Mouse (Mus musculus): ENCODE measurements around the gene Carm1. TPM values are rescaled to one million over a fixed set of nuclear protein-coding genes. Genes with fewer than 3 reads are reported as not detected.

Carm1 gene
- polyA plus RNA-seq, 1 experiment from 2014 or later = 22.8 TPM

MicroRNAs within 50 kb of the gene (microRNA counts, 519-probe panel; counts per million panel counts)
- not detected for microRNA mmu-miR-1946b

Small RNA genes within 50 kb of the gene (microRNA-seq; reads per million reads assigned to microRNA genes)
- not detected for gene Mir1946b

Other genes starting within 250 kb of the Carm1 start
- 0.91 and 1.4 TPM in 2 replicates for gene Ap1m2, start 234.6 kb upstream of the Carm1 start, polyA plus RNA-seq (2014; fragmentation: Nextera tagmentation; extraction: Ambion mirVana)
- 52.0 and 61.0 TPM in 2 replicates for gene Slc44a2, start 226.2 kb upstream of the Carm1 start, polyA plus RNA-seq (2014; fragmentation: Nextera tagmentation; extraction: Ambion mirVana)
- gene Ilf3, start 179.0 kb upstream of the Carm1 start, polyA plus RNA-seq (2014; fragmentation: Nextera tagmentation; extraction: Ambion mirVana) = 248 and 249 TPM in 2 replicates
- 51.4 and 53.7 TPM in 2 replicates for gene Qtrt1, start 135.1 kb upstream of the Carm1 start, polyA plus RNA-seq (2014; fragmentation: Nextera tagmentation; extraction: Ambion mirVana)
- gene Dnm2, start 122.0 kb upstream of the Carm1 start, polyA plus RNA-seq (2014; fragmentation: Nextera tagmentation; extraction: Ambion mirVana) = 54.2 and 65.3 TPM in 2 replicates
- 56.9 and 58.3 TPM in 2 replicates for gene Tmed1, start 36.6 kb upstream of the Carm1 start, polyA plus RNA-seq (2014; fragmentation: Nextera tagmentation; extraction: Ambion mirVana)
- gene AB124611, start 20.7 kb upstream of the Carm1 start, polyA plus RNA-seq (2014; fragmentation: Nextera tagmentation; extraction: Ambion mirVana) = 0.74 and 1.9 TPM in 2 replicates
- 67.3 and 68.4 TPM in 2 replicates for gene Timm29, start 45.8 kb downstream of the Carm1 start, polyA plus RNA-seq (2014; fragmentation: Nextera tagmentation; extraction: Ambion mirVana)
- gene Yipf2, start 45.9 kb downstream of the Carm1 start, polyA plus RNA-seq (2014; fragmentation: Nextera tagmentation; extraction: Ambion mirVana) = 16.9 and 18.2 TPM in 2 replicates
- gene Smarca4, start 69.3 kb downstream of the Carm1 start, polyA plus RNA-seq (2014; fragmentation: Nextera tagmentation; extraction: Ambion mirVana) = 128 and 153 TPM in 2 replicates
- gene Ldlr, start 176.6 kb downstream of the Carm1 start, polyA plus RNA-seq (2014; fragmentation: Nextera tagmentation; extraction: Ambion mirVana) = 5.2 and 6.8 TPM in 2 replicates
- gene Spc24, start 213.4 kb downstream of the Carm1 start, polyA plus RNA-seq (2014; fragmentation: Nextera tagmentation; extraction: Ambion mirVana) = 53.7 and 64.3 TPM in 2 replicates